19 mouse cellular contexts compared by ENCODE assay signal in the genomic region with DNA sequence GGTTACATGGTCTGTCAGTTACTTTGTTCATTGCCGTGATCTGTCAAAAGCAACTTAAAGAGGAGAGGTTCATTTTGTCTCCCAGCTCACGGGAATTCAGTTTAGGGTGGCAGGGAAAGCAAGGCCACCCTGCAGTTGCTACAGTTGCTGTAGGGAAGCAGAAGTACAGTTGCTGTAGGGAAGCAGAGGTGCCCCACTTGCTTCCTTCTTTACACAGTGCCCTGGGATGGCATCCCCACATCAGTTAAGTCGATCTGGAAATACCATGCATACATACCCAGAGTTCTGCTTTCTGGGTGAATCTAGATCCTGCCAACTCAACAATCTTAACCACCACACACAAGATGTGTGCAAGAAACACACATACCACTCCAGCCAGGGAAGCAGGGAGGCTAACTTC.
"Had no signal": no experiment of that assay in that cellular context is flagged by ENCODE, and none has a peak within 500 bp of the region (broad histone marks: within the 10 kb centered on the region; RNA-seq: fewer than 3 reads in every experiment).

No protein-coding gene starts in this region.

- H3K27me3 ChIP-seq: intestine, embryonic 15.5 days; kidney, embryonic 15.5 days; limb, embryonic 12.5 days; limb, embryonic 15.5 days; liver, embryonic 12.5 days; liver, embryonic 15.5 days; neural tube, embryonic 13.5 days had no signal

- H3K36me3 ChIP-seq: intestine, embryonic 15.5 days; kidney, embryonic 15.5 days; limb, embryonic 12.5 days; limb, embryonic 15.5 days; liver, embryonic 12.5 days; liver, embryonic 15.5 days; neural tube, embryonic 13.5 days had no signal

- H3K4me3 ChIP-seq: intestine, embryonic 15.5 days; kidney, embryonic 15.5 days; limb, embryonic 12.5 days; limb, embryonic 15.5 days; liver, embryonic 12.5 days; liver, embryonic 15.5 days; neural tube, embryonic 13.5 days had no signal

- H3K4me2 ChIP-seq: intestine, embryonic 15.5 days; kidney, embryonic 15.5 days; limb, embryonic 12.5 days; limb, embryonic 15.5 days; liver, embryonic 12.5 days; liver, embryonic 15.5 days; midbrain, embryonic 11.5 days; neural tube, embryonic 13.5 days had no signal

- H3K27ac ChIP-seq: intestine, embryonic 15.5 days; kidney, embryonic 15.5 days; limb, embryonic 12.5 days; limb, embryonic 15.5 days; liver, embryonic 12.5 days; liver, embryonic 15.5 days; neural tube, embryonic 13.5 days had no signal

- H3K9me3 ChIP-seq: intestine, embryonic 15.5 days; kidney, embryonic 15.5 days; limb, embryonic 12.5 days; limb, embryonic 15.5 days; liver, embryonic 12.5 days; liver, embryonic 15.5 days; neural tube, embryonic 13.5 days had no signal

- H3K4me1 ChIP-seq: intestine, embryonic 15.5 days; kidney, embryonic 15.5 days; limb, embryonic 15.5 days; liver, embryonic 12.5 days; liver, embryonic 15.5 days; neural tube, embryonic 13.5 days had no signal

- H3K9ac ChIP-seq: intestine, embryonic 15.5 days; kidney, embryonic 15.5 days; limb, embryonic 12.5 days; limb, embryonic 15.5 days; liver, embryonic 12.5 days; liver, embryonic 15.5 days; neural tube, embryonic 13.5 days had no signal

- ATAC-seq: intestine, embryonic 15.5 days; liver, embryonic 12.5 days had no signal

- DNase-seq: kidney, adult 11 months; kidney, adult 8-10 months; kidney, postnatal 10 days; kidney, postnatal 36 days; layer of hippocampus, adult 9-11 months; lung, adult 2 months; lung, postnatal 14 days; lung, postnatal 4 days; midbrain, embryonic 14.5 days; thymus, adult 18-20 months; thymus, postnatal 36 days had no signal
